Mouse (Mus musculus) right cerebral cortex, postnatal 10 days (tissue): ENCODE data around the gene 1700028J19Rik.
A peak's percentile ranks its signal among the peaks of the same experiment; 100 is the strongest.

Experiments
- DNase-seq, 2 experiments: peaks; one replicate each; pipeline ENCODE4 v3.0.0; 2021; ENCODE audit warnings: low spot score in 2 of 2

1700028J19Rik gene

GRCm38 (mm10) chr7:44246055-44246983 lies at the start of gene 1700028J19Rik, which contains the start of gene 2410002F23Rik:
Gene 1700028J19Rik (minus strand): TSS chr7:44246695.
Gene 2410002F23Rik (plus strand): TSS chr7:44246722.
- peak; percentile 94 for DNase-seq

- no peak for DNase-seq
Observed at GRCm38 (mm10) chr7:44291418-44291817, 44.9 kb upstream of the 1700028J19Rik start.

- no peak for DNase-seq
Observed at GRCm38 (mm10) chr7:44290986-44291385, 44.5 kb upstream of the 1700028J19Rik start.

GRCm38 (mm10) chr7:44287760-44288159 lies 41.3 kb upstream of the 1700028J19Rik start:
- DNase-seq, result no peak

GRCm38 (mm10) chr7:44281586-44281985 lies 35.1 kb upstream of the 1700028J19Rik start:
- DNase-seq, result peak in 1 of 2 experiments; percentile 60

GRCm38 (mm10) chr7:44280959-44281358 lies 34.5 kb upstream of the 1700028J19Rik start:
- no peak for DNase-seq

GRCm38 (mm10) chr7:44277250-44277622 lies 30.7 kb upstream of the 1700028J19Rik start:
- DNase-seq, result peak in 1 of 2 experiments; percentile 63

GRCm38 (mm10) chr7:44276461-44277249 lies 30.2 kb upstream of the 1700028J19Rik start:
- DNase-seq, result no peak

GRCm38 (mm10) chr7:44275546-44275945 lies 29.1 kb upstream of the 1700028J19Rik start:
- no peak for DNase-seq

GRCm38 (mm10) chr7:44274096-44274495 lies 27.6 kb upstream of the 1700028J19Rik start:
- DNase-seq, result no peak

- DNase-seq, result no peak
Observed at GRCm38 (mm10) chr7:44273446-44273845, 27.0 kb upstream of the 1700028J19Rik start.

GRCm38 (mm10) chr7:44272546-44272945 lies 26.1 kb upstream of the 1700028J19Rik start:
- no peak for DNase-seq

GRCm38 (mm10) chr7:44271309-44271708 lies 24.8 kb upstream of the 1700028J19Rik start:
- no peak for DNase-seq

GRCm38 (mm10) chr7:44269397-44269796 lies 22.9 kb upstream of the 1700028J19Rik start:
- no peak for DNase-seq

GRCm38 (mm10) chr7:44268117-44268516 lies 21.6 kb upstream of the 1700028J19Rik start:
- DNase-seq, result no peak

- peak; percentile 94 to 97 for DNase-seq
Observed at GRCm38 (mm10) chr7:44262791-44263643, 16.5 kb upstream of the 1700028J19Rik start.

- no peak for DNase-seq
Observed at GRCm38 (mm10) chr7:44261147-44261546, 14.7 kb upstream of the 1700028J19Rik start, which contains the start of gene Gm15517. Gene Gm15517 (plus strand): TSS chr7:44261447.

GRCm38 (mm10) chr7:44260410-44260809 lies 13.9 kb upstream of the 1700028J19Rik start:
- DNase-seq, result no peak

- DNase-seq, result no peak
Observed at GRCm38 (mm10) chr7:44257278-44257677, 10.8 kb upstream of the 1700028J19Rik start, which contains the start of gene Acp4. Gene Acp4 (minus strand): TSS chr7:44257378.

GRCm38 (mm10) chr7:44254930-44255329 lies 8.4 kb upstream of the 1700028J19Rik start:
- DNase-seq, result peak in 1 of 2 experiments; percentile 52

GRCm38 (mm10) chr7:44253023-44253616 lies 6.6 kb upstream of the 1700028J19Rik start:
- DNase-seq, result peak; percentile 38 to 46
